Mouse (Mus musculus) kidney, adult 2 months (tissue): Measurements from ENCODE around the gene Syt15.

ENCODE experiments used
- CTCF ChIP-seq: fragments of 200-500 bp; conservative IDR thresholded peaks from 2 replicates; pipeline ENCODE4 v1.5.1; 2011; ENCODE audit warnings: low read depth, mild to moderate bottlenecking, control low read depth, low read length, moderate library complexity, mixed read lengths; ENCODE audit not compliant: insufficient read depth, insufficient read length
- POLR2A ChIP-seq: fragments of 200-500 bp; IDR thresholded peaks from one replicate; pipeline ENCODE4 v1.6.1; 2011; ENCODE audit warnings: low read depth, low read length, control low read depth

DNA sequence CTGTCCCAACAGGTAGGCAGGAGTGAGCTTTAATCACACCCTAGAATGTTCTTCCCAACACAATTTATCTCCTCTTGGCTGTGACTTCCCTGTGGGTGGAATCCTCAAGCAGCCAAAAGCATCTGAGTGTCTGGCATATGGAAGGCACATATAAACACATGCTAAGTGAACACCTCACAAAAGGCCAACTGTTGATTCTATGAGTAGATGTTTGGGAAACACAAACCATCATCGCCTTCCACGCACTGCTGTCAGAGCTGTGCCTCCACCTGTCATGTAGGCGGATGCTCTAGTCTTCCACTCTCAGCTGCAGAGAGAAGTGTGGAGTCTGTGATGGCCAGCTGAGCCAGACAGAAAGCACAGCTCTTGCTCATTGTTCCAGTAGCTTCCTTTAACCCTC is 40.0 kb upstream of the Syt15 start:
- no peak for TF ChIP-seq CTCF
- no peak for TF ChIP-seq POLR2A
